In genomic region chr9:114758272-114758671, GRCm38 (mm10) we compare ENCODE assay signal across 21 mouse cellular contexts. TPM values are rescaled to one million over a fixed set of nuclear protein-coding genes. Genes with fewer than 3 reads are reported as not detected.
DNase-seq lines count a peak whose midpoint lies in the region; ATAC-seq and TF ChIP-seq lines count a peak whose summit lies in the region.
"Had no signal": no experiment of that assay in that cellular context is flagged by ENCODE, and none has a peak within 500 bp of the region (broad histone marks: within the 10 kb centered on the region; RNA-seq: fewer than 3 reads in every experiment).

No protein-coding gene starts in this region.

- TF ChIP-seq POLR2A in kidney, adult 2 months (IDR thresholded peaks at IDR 0.05; ENCODE audit: low read depth, low read length): no peak

- peak; percentile 67 for DNase-seq in CD4-positive helper T cell, adult 2 months (ENCODE audit: low read depth, low spot score)
- peak; percentile 66 for DNase-seq in naive thymus-derived CD4-positive, alpha-beta T cell, adult 2 months (ENCODE audit: low read depth)
- no peak for DNase-seq in kidney, adult 2 months
- DNase-seq in lung, postnatal 4 days: no peak
- DNase-seq in lung, postnatal 14 days: no peak
- DNase-seq: adrenal gland, adult 8-10 months; cerebellum, adult 9-11 months; gastrocnemius, postnatal 36 days; liver, embryonic 13.5 days; lung, embryonic 14.5 days had no signal

- H3K27me3 ChIP-seq in kidney, adult 2 months (replicated peaks; ENCODE audit: control insufficient read depth, insufficient read depth, low read length): no peaks in the 10 kb centered on the region
- H3K27me3 ChIP-seq: embryonic facial prominence, embryonic 12.5 days; forebrain, embryonic 13.5 days; hindbrain, embryonic 12.5 days; intestine, embryonic 15.5 days; kidney, embryonic 15.5 days; limb, embryonic 13.5 days; liver, embryonic 13.5 days; megakaryocyte, embryonic 14.5 days had no signal

- no peak overlapping the region for H3K27ac ChIP-seq in kidney, adult 2 months (ENCODE audit: insufficient read depth, low read depth, low read length)
- H3K27ac ChIP-seq: embryonic facial prominence, embryonic 12.5 days; forebrain, embryonic 13.5 days; hindbrain, embryonic 12.5 days; intestine, embryonic 15.5 days; kidney, embryonic 15.5 days; limb, embryonic 13.5 days; liver, embryonic 13.5 days had no signal

- no peak overlapping the region for H3K4me3 ChIP-seq in kidney, adult 2 months (ENCODE audit: insufficient read depth, low read depth, low read length)
- H3K4me3 ChIP-seq: embryonic facial prominence, embryonic 12.5 days; erythroblast, embryonic 14.5 days; forebrain, embryonic 13.5 days; hindbrain, embryonic 12.5 days; intestine, embryonic 15.5 days; kidney, embryonic 15.5 days; limb, embryonic 13.5 days; liver, embryonic 13.5 days; megakaryocyte, embryonic 14.5 days had no signal

- no peaks in the 10 kb centered on the region for H3K4me1 ChIP-seq in kidney, adult 2 months (ENCODE audit: control insufficient read depth, insufficient read depth, low read length)
- H3K4me1 ChIP-seq: intestine, embryonic 15.5 days had no signal

- ATAC-seq in CD4-positive, CD25-positive, alpha-beta regulatory T cell, adult 4 months: peak; percentile 72
- peak; percentile 46 for ATAC-seq in granulocyte monocyte progenitor cell, adult 5-6 weeks (replicated peaks; ENCODE audit: poor library complexity, severe bottlenecking)
- ATAC-seq: forebrain, embryonic 13.5 days; intestine, embryonic 15.5 days; midbrain, embryonic 16.5 days had no signal

- WGBS in kidney, adult 2 months: 55% methylated on average over 7 of the region's 7 CpGs

- TF ChIP-seq CTCF in kidney, adult 2 months (conservative IDR thresholded peaks at IDR 0.05; ENCODE audit: insufficient read depth, insufficient read length, low read depth, low read length): no peak

- no peaks in the 10 kb centered on the region for H3K36me3 ChIP-seq in kidney, adult 2 months (ENCODE audit: control insufficient read depth, insufficient read depth, low read length)

RNA-seq across cellular contexts. Expression of gene Cmtm7, which starts 23.4 kb away (rescaled TPM):
- 10 to 100 TPM; 78.3 to 83.4 TPM for polyA plus RNA-seq in CD4-positive, CD25-positive, alpha-beta regulatory T cell, adult 4 months (2017; shearing (Covaris generic))
- total RNA-seq in granulocyte monocyte progenitor cell, adult 5-6 weeks (2014; fragmentation: Nextera tagmentation): 966 and 1,044 TPM in 2 replicates
- 864 and 928 TPM in 2 replicates for total RNA-seq in granulocyte monocyte progenitor cell, adult 5-6 weeks (2017)
- 58.2 and 61.0 TPM in 2 replicates for polyA plus RNA-seq in kidney, adult 2 months (2012; rRNA removed)

RNA-seq across cellular contexts. Expression of gene Cmtm6, which starts 27.4 kb away (rescaled TPM):
- polyA plus RNA-seq in CD4-positive, CD25-positive, alpha-beta regulatory T cell, adult 4 months (2017; shearing (Covaris generic)): 10 to 100 TPM; 74.0 to 81.7 TPM
- 26.2 and 30.5 TPM in 2 replicates for total RNA-seq in granulocyte monocyte progenitor cell, adult 5-6 weeks (2014; fragmentation: Nextera tagmentation)
- 46.7 and 50.0 TPM in 2 replicates for total RNA-seq in granulocyte monocyte progenitor cell, adult 5-6 weeks (2017)
- polyA plus RNA-seq in kidney, adult 2 months (2012; rRNA removed): 68.7 and 70.5 TPM in 2 replicates

Comparison
In these comparisons a context has a peak if more than half of its experiments do, and no peak if none do; other contexts are left out.
1. DNase-seq: peak in CD4-positive helper T cell, adult 2 months (single experiment) and naive thymus-derived CD4-positive, alpha-beta T cell, adult 2 months (single experiment); none in kidney, adult 2 months (single experiment), lung, postnatal 4 days (0 of 2) and lung, postnatal 14 days (single experiment).